27 mouse cellular contexts compared by ENCODE assay signal in genomic region chr1:159211711-159212110, GRCm38 (mm10). TPM values are rescaled to one million over a fixed set of nuclear protein-coding genes. Genes with fewer than 3 reads are reported as not detected.
A peak's percentile ranks its signal among the peaks of the same experiment; 100 is the strongest.
DNase-seq lines count a peak whose midpoint lies in the region; ATAC-seq and TF ChIP-seq lines count a peak whose summit lies in the region.
"Had no signal": no experiment of that assay in that cellular context is flagged by ENCODE, and none has a peak within 500 bp of the region (broad histone marks: within the 10 kb centered on the region; RNA-seq: fewer than 3 reads in every experiment).

No protein-coding gene starts in this region.

- 81% methylated on average over 4 of the region's 4 CpGs for WGBS in limb, embryonic 10.5 days

- no peaks in the 10 kb centered on the region for H3K27me3 ChIP-seq in limb, embryonic 10.5 days (ENCODE audit: low read depth, poor library complexity, severe bottlenecking)
- H3K27me3 ChIP-seq: embryonic facial prominence, embryonic 12.5 days; forebrain, embryonic 13.5 days; intestine, embryonic 15.5 days had no signal

- peak; percentile 37 to 65 for DNase-seq in layer of hippocampus, adult 2 months (ENCODE audit: low spot score in 2 of 2)
- no peak for DNase-seq in layer of hippocampus, postnatal 25 days (ENCODE audit: extremely low spot score in 1 of 2, low spot score in 1 of 2)
- peak; percentile 78 for DNase-seq in brain, adult 2 months (ENCODE audit: low read depth, low spot score)
- peak; percentile 77 for DNase-seq in layer of hippocampus, adult 9-11 months
- DNase-seq in left cerebral cortex, postnatal 25 days (ENCODE audit: low spot score in 2 of 2) = peak; percentile 64 to 86
- DNase-seq in limb, embryonic 10.5 days (ENCODE audit: low spot score) = no peak
- DNase-seq: adrenal gland, adult 8-10 months; B cell, adult 2 months; cerebellum, adult 18-20 months; cerebellum, postnatal 14 days; gastrocnemius, postnatal 14 days; heart, adult 11 months; kidney, adult 9 months; kidney, postnatal 14 days; liver; thymus, postnatal 25 days had no signal

- intact Hi-C loops in left cerebral cortex, postnatal 25 days (cut with DNase I) = no loop called here

- no peaks in the 10 kb centered on the region for H3K4me1 ChIP-seq in limb, embryonic 10.5 days
- H3K4me1 ChIP-seq: embryonic facial prominence, embryonic 12.5 days; forebrain, embryonic 13.5 days; intestine, embryonic 15.5 days; midbrain, embryonic 10.5 days had no signal

- H3K27ac ChIP-seq in layer of hippocampus, adult 2 months = peak overlapping the region; percentile 85
- H3K27ac ChIP-seq in limb, embryonic 10.5 days = no peak overlapping the region
- H3K27ac ChIP-seq: embryonic facial prominence, embryonic 12.5 days; forebrain, embryonic 13.5 days; intestine, embryonic 15.5 days; macrophage; midbrain, embryonic 10.5 days had no signal

- H3K36me3 ChIP-seq in limb, embryonic 10.5 days = no peaks in the 10 kb centered on the region
- H3K36me3 ChIP-seq: embryonic facial prominence, embryonic 12.5 days; intestine, embryonic 15.5 days; midbrain, embryonic 10.5 days had no signal

- peak; percentile 15; the same call in 1 of the 2 replicates for TF ChIP-seq CTCF in layer of hippocampus, adult 2 months (conservative IDR thresholded peaks at IDR 0.05)

- no peaks in the 10 kb centered on the region for H3K9me3 ChIP-seq in limb, embryonic 10.5 days (replicated peaks)
- H3K9me3 ChIP-seq: embryonic facial prominence, embryonic 12.5 days; forebrain, embryonic 13.5 days; intestine, embryonic 15.5 days; midbrain, embryonic 10.5 days had no signal

- no peak overlapping the region for H3K4me3 ChIP-seq in layer of hippocampus, adult 2 months
- H3K4me3 ChIP-seq in limb, embryonic 10.5 days = no peak overlapping the region
- H3K4me3 ChIP-seq: embryonic facial prominence, embryonic 12.5 days; erythroblast, embryonic 14.5 days; forebrain, embryonic 13.5 days; intestine, embryonic 15.5 days; midbrain, embryonic 10.5 days; myocyte had no signal

- no peak for ATAC-seq in CD4-positive, CD25-positive, alpha-beta regulatory T cell, adult 4 months
- ATAC-seq: activated CD4-positive, CD25-positive, alpha-beta regulatory T cell, adult 4 months; forebrain, embryonic 13.5 days; hindbrain, embryonic 16.5 days; intestine, embryonic 15.5 days; midbrain, embryonic 16.5 days had no signal

RNA-seq across cellular contexts. Expression of gene Cop1, which starts 20.4 kb away (rescaled TPM):
- total RNA-seq in layer of hippocampus, adult 2 months (2021) = 100 to 1,000 TPM; 132 to 152 TPM
- total RNA-seq in layer of hippocampus, postnatal 25 days (2021) = 100 to 1,000 TPM; 145 TPM
- 100 to 1,000 TPM; 173 to 186 TPM for total RNA-seq in left cerebral cortex, postnatal 25 days (2021)
- polyA plus RNA-seq in limb, embryonic 10.5 days (2016; fragmentation: Nextera tagmentation; extraction: Ambion mirVana) = 69.1 and 69.8 TPM in 2 replicates
- 10 to 100 TPM; 16.2 to 18.0 TPM for polyA plus RNA-seq in CD4-positive, CD25-positive, alpha-beta regulatory T cell, adult 4 months (2017; shearing (Covaris generic))

Comparison
In these comparisons a context has a peak if more than half of its experiments do, and no peak if none do; other contexts are left out.
1. DNase-seq: peak in layer of hippocampus, adult 2 months (2 of 2), brain, adult 2 months (single experiment), layer of hippocampus, adult 9-11 months (single experiment) and left cerebral cortex, postnatal 25 days (2 of 2); none in layer of hippocampus, postnatal 25 days (0 of 2) and limb, embryonic 10.5 days (single experiment).